Mouse (Mus musculus) cerebellum, postnatal 10 days (tissue): ENCODE measurements around the gene Bcar3.

ENCODE experiments used
- DNase-seq, 2 experiments: peaks; one replicate each; pipeline ENCODE4 v3.0.0; 2021; ENCODE audit warnings: mixed read lengths in 2 of 2

Gene Bcar3

DNA sequence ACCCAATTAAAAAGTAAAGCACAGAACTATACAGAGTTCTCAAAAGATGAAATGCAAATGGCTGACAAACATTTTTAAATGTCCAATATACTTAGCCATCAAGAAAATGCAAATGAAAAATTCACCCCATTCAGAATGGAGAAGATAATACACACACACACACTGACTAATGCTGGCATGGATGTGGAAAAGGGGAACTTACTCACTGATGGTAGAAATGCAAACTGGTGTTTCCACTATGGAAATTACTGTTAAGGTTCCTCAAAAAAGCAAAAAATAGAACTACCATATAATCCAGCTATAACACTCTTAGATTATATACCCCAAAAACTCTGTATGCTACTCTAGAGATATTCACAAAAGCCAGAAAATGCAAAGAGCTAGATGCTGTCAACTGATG lies 283.4 kb downstream of the Bcar3 start:
- no peak for DNase-seq
